Mouse (Mus musculus): ENCODE data around the gene Ift20. TPM values are rescaled to one million over a fixed set of nuclear protein-coding genes. Genes with fewer than 3 reads are reported as not detected.
"Not testable (repeated sequence)": the region's sequence is repeated elsewhere in the genome, so short reads cannot be mapped to it uniquely, and the experiment has no call there.

The Ift20 gene
- total RNA-seq, 2 experiments from 2014 or later = 48.4 to 50.0 TPM

DNA sequence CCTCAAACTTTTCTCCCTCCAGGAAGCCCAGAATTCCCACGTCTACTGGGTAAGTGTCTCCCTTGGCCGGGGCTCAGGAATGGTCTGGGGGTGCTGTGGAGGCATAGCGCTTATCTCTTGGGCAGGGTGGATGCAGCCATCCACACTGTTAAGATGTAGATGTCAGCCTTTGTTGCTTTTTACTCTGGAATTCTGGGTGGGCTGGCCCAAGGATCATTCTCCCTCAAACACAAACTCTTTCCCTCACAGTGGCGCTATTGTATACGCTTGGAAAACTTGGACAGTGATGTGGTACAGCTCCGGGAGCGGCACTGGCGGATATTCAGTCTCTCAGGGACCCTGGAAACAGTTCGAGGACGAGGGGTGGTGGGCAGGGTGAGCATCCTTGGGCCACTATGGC, 17.2 kb upstream of the Ift20 start:
- intact Hi-C loops (cut with DNase I) = no loop called here
- DNase-seq = no peak

DNA sequence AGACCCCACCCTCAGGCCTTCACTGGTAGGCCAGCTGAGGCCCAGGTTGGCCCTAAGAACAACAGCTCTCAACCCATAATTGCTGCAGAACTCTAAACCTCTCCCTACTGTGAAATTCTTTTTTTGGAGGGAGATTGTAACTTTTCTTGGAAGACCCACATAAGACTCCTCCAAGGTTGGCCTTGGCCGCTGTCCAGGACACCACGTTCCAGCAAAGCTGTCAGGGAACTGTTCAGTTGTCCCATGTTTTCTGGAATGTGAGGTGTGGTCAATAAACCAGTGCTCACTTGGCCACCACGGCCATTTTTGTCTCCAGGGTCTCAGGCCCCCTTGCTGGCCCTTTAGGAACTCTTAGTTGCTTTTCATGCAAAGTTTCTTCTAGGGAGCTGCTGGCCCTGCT, 14.3 kb upstream of the Ift20 start:
- intact Hi-C loops (cut with DNase I) = no loop called here
- DNase-seq = peak in 1 of 2 experiments; percentile 36

DNA sequence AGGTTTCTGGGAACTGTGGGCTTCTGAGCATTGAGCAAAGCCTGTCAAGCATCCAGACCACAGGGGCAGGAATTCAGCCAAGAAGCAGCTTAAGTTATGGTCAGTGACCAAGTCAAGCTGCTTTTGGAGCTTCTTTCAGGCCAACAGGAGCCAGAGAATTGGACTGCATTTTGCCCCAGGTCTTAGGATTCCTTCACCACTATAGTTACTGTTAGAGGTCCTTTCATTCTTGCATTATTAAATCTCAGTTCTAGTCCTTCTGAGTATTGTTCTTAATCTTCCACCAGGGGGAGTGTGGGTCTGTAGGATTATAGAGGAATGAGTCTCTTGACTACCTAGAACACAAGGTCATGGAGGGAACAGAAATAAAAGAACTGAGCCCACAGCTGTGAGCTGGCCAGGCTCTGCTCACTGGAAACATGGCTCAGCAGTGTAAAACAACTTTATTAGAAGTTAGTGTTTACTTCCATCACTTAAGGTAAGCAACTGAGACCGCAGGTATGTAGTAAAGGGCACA, 13.6 kb upstream of the Ift20 start:
- no peak for DNase-seq
- intact Hi-C loops (cut with DNase I) = no loop called here

DNA sequence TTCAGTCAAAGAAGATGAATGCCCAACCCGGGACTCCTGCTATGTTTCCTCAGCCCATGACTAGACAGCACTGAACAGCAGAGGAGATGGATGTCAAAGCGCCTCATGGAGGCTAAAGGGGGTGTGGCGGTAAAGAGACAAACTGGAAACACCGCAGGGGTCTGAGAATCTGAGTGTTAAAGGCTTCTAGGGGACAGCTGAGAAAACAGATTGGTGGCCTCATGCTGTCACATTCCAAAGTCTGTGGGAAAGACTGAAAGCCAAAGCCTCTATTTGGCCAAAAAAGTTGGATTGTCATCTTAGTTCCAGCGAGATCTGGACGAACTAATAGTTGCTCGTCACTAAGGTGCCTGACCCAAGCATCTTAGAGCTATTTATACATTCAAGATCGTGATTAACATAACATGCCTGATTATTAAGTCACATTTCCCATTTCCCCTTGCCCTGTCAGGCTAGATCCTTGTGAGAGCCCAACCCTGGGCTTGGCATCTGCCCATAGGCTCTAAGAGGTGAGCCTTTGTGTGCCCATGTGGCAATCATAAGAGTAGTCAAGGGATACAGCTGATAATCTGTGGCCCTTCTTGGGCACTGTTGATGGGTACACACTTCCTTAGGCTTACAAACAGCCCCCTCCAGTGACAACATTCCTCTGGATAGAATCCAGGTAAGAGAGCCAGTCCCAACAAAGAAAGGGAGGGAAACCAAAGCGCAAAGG, 12.8 kb upstream of the Ift20 start:
- intact Hi-C loops (cut with DNase I) = no loop called here
- no peak for DNase-seq

DNA sequence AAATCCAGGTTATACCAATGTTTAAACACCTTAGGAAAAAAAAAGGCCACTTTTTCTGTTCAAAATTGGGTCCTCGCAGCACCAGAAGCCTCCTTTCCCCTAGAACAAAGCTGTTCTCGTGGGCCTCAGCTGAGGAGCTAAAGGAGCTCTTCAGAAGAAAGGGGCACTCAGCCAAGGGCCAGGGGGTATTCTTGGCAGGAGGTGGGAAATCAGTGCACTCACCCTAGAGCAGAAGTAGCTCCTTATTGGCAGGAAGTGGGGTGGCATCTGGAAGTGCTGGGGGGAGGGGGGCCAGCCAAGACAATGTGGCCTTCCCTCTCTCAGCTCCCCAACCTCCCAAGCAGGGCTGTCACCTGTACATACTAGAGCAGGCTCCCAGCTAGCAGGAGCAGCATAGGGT, 11.3 kb upstream of the Ift20 start:
- DNase-seq = no peak
- intact Hi-C loops (cut with DNase I) = no loop called here

DNA sequence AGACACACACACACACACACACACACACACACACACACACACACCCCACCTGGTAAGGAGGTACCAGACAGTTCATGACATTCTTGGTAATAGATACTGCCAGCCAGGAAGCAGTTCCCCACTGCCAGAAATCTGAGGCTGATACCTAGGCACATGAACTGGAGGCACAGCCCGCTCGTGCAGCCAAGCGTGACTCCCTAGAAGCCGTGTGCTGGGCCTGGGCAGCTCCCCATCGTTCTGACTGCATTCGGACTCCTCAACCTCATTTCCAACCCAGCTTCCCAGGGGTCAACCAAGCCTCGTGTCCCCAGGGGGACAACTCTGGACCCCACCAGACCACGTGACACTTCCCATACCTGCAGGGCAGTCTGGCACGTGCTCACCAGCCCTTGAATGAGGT, 7.4 kb upstream of the Ift20 start:
- no peak for DNase-seq
- intact Hi-C loops (cut with DNase I) = no loop called here

DNA sequence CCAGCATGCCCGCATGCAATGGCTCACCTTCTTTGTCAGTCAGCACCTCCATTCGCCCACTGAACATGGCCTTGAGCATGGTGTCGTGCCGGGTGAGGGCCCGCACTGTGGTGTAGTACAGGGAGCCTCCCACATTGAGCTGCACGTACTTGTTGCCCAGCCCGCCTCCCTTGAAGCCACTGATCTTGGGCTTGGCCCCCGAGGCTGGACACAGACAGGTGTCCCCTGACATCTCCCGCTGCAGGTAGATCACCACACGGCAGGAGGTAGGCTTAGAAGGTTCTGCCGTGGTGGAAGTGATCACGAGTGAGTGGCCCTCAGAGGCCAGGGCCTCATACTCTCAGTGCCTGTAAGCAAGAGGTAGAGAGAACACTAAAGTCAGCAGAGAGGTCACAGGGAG, 6.2 kb upstream of the Ift20 start:
- no peak for DNase-seq
- intact Hi-C loops (cut with DNase I) = no loop called here

DNA sequence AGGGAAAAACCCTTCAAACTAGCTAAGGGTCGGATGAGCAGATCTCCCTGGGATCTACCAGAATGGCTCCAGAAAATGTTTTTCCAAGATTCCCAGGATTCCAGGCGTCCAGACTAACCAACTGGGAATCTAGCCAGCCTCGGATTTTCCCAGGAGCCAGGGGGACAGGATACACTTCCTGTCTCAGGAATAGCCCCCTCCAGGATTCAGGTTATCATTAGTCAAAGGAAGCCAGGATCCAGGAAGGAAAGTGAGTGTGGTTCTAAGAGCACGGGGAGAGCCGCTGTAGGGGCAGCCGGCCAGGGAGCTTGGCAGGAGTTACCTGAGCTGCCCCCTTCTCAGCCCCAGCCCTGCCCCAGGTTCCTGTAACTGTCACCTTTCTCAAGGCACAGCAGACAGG, 5.1 kb upstream of the Ift20 start:
- peak; percentile 64 to 73 for DNase-seq
- intact Hi-C loops (cut with DNase I) = no loop called here

DNA sequence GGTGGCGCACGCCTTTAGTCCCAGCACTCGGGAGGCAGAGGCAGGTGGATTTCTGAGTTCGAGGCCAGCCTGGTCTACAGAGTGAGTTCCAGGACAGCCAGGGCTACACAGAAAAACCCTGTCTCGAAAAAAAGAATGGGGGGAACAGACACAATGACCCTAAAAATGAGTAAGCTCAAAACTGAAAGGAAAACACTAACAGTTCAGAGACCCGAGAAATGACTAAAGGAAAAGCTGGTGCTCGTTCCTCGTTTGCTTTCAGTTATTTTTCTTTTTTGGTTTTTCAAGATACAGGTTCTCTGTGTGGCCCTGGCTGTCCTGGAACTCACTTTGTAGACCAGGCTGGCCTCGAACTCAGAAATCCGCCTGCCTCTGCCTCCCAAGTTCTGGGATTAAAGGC, 4.6 kb upstream of the Ift20 start:
- DNase-seq; intact Hi-C loops (cut with DNase I): not testable (repeated sequence)

DNA sequence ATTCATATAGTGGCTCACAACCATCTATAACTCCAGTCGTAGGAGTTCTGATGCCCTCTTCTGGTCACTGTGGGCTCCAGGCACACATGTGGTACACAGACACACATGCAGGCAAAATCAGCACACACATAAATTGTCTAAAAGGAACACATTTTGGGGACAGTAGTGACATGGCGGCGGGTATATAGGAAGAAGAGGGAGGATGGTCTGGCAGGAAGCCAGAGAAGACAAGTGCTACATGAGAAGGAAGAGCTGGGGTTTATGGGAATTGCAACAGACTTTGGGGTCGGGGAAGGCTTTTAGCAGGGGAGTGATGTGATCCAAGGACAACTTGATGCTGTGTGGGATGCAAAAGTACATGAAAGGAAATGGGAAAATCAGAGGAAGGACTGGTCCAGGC, 1.6 kb upstream of the Ift20 start:
- intact Hi-C loops (cut with DNase I) = no loop called here

DNA sequence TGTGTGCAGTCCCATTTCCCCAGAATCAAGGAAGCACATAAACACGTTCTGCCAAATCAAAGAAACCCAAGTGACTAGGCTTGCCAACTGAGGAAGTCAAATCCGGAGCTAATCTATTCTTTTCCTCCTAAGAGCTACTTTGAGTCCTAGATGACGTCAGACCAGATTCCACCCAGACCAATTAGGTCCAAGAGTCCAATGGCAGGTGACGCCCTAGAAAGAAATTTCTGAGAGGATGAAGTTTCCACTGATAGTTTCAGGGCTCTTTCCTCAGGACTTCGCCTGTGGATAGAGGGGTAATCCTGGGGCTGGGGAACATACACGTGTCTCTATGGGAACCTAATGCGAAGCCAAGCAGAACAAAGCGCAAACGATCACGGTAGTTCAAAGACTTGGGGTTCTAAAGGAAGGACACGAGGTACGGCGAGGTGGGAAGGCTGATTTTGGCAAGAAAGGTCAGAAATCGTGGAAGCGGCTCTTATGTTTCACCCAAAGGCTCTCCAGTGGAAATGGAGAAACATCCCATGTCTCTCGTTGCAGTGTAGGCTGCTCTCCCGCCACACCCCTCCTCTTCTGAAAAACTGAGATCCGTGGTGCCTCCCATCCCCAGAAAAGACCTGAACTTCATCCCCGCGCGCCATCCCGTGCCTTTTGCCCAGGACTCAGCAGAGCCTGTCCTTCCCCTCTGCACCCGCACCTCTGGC, 633 bp upstream of the Ift20 start:
- peak; percentile 31 to 33 for DNase-seq
- intact Hi-C loops (cut with DNase I) = no loop called here

More for the DNA sequence above, 1.6 kb upstream of the Ift20 start:
- DNase-seq = no peak

DNA sequence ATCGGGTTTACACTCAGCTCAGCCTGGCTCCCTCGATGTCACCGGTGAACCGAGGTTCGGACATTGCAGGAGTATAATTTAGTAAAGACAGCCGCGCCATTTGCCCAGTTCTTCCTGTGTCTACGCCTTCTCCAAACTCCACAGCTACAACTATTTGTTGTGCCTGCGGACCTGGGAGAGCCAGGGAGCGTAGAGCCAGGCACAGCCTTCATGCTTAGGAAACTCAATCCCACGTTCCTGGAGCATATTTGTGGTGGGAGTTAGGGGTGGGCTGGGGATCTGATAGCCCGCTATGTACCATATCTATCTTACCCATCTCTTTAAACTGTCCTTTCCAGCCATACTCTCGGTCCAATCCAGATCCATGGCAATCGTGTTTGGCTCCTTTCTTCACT, 526 bp downstream of the Ift20 start:
- intact Hi-C loops (cut with DNase I) = no loop called here
- DNase-seq = no peak

DNA sequence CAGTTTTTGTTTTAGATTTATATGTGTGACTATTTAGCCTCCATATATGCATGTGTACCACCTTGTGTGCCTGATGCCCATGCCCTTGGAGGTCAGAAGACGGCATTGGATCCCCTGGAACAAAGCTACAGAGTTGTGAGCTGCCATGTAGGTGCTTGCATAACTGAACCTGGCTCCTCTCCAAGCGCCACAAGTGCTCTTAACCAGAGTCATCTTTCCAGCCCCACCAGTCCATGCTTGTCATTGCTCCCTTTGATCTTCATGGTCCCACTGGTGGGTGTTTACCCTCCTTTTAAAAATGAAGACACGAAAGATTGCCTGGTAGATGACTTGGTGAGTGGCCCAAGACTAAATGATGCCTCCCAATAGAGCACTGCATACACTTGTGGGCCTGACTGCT, 4.2 kb downstream of the Ift20 start:
- intact Hi-C loops (cut with DNase I) = no loop called here
- DNase-seq = no peak

DNA sequence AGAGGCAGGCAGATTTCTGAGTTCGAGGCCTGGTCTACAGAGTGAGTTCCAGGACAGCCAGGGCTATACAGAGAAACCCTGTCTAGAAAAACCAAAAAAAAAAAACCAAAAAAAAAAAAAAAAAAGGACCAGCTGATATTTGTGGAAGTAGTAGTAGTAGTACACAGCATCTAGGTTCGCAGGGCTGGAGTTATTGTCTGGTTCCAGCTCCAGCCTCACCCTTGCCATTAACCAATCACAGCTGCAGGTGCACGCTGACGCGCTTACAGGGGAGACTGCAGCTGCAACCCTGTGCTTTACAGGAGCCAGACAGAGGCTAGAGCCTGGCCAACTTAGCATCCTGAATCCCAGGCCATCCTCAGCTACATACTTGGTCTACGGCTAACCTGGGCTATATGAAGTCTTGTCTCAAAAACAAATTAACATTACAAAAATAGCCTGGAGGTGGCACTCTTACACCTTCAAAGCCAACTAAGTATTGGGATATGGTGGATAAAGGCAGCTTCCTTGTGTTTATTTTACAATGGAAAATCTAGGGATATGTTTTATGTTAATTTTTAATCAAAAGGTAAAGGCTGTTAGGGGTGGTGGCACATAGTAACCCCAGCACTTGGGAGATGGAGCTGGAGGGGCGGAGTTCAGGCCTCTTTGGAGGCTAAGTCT, 8.4 kb downstream of the Ift20 start:
- intact Hi-C loops (cut with DNase I) = no loop called here
- no peak for DNase-seq

DNA sequence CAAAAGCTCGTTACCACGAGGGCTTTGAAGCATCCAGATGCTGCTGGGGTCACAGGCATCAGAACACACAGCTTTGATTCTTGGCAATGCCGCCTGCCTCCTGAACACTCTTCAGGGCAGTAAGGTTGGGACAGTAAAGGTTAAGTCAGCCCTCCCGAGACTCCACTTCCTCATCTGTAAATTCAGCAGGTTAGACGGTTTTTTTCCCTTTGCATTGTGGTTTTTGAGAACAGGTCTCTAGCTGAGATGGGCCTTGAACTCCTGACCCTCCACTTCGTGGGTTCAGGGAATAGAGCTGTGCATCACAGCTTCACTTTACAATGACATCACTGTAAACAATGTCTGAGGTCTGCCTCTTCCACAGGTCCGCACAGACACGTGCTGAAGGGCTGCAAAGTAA, 9.0 kb downstream of the Ift20 start:
- intact Hi-C loops (cut with DNase I) = no loop called here

DNA sequence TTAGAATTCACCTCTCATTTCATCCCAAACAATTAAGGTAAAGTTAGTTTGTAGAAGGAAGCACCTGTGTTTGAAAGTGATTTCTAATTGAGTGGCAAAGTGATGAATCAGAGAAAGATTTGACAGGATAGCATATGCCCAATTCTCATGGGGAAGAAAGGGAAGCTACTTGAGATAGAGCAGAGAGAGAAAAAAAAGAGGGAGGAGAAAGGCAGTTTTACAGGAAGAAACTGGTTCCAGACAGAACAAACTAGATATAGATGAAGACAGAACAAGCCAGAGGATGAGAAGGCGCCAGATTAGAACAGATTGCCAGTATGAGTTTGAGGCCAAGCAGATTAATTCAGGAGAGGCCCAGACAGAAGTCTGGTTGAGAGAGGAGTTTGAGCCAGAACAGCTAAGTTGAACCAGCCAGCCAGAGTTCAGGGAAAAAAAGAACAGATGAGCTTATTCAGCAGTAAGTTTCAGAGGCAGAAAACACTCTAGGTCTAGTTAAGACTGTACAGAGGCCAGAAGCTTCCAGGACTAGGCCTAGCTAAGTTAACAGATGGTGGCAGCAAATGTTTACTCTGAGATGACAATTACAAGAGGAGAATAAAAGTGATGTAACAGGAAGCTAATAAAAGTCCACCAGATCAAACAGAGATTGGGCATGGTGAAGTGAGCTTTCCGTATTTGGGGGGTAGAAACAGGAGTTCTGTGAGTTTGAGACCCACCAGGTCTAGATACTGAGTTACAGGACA, 11.7 kb downstream of the Ift20 start:
- intact Hi-C loops (cut with DNase I) = no loop called here
- no peak for DNase-seq

More for the DNA sequence above, 9.0 kb downstream of the Ift20 start:
- no peak for DNase-seq

DNA sequence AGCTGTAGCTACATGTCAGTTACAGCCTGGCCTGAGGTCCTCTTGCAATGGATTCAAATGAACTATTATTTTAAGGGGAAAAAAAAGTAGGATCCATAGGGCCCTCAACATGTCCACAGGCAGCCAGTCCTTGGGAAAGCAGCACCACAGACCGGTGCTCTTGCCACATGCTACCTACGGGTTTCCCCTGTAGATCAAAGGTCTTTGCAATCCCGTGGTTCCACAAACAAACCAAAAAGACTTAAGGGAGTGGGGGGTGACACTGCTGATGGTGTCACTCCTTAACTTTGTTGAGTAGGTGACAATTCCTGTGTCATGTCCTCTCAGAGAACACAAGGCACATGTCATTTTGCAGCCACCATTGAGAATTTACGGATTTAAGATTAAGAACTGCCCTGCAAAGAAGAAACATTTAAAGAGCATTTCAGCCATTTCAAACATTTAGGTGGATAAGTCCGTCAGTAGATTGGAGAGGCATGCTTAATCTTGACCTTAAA, 13.4 kb downstream of the Ift20 start:
- no peak for DNase-seq
- intact Hi-C loops (cut with DNase I) = no loop called here

DNA sequence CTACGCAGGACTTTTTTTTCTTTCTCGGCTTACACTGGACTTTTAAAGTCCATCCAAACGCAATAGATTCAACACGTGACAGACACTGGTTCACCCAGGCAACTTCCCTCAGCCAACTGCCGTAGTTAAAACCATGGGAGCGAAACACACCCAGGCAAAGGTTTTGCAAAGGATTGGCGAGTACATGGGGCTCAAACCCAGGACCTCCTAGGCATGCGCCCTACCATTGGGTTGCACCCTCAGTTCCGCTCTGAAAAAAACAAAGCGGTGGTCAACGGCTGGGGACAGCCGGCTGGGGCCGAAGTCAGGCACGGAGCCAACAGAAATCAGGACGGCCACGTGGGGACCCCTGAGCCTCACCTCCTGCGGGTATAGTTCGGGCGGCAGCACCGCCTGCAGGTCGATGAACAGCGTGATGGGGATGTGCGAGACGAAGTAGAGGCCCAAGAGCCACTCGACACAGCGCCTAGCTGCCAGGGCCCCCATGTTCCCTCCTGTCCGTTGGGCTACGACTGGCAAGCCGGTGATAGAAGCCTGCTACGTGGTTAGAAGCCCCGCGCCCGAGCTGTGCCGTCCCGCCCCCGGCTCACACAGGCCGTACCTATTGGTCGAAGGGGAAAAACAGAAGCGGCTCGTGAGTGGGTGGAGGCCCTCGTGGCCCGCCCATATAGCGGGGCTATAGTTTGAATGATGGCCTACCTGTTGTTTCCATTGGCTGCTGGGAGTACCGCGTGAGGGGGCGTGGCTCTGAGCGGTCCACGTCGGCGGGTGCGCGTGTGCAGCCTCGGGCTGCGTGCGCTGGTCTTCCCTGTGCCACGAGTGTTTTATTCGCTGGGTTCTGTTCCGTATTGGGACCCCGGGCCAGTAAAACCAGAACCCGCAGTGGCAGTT, 14.3 kb downstream of the Ift20 start, which contains the start of gene Tmem97:
Gene Tmem97, minus strand, starts transcription at position 610 of the 891 bp plus-strand sequence.
- intact Hi-C loops (cut with DNase I) = no loop called here
- DNase-seq = peak; percentile 93 to 94

DNA sequence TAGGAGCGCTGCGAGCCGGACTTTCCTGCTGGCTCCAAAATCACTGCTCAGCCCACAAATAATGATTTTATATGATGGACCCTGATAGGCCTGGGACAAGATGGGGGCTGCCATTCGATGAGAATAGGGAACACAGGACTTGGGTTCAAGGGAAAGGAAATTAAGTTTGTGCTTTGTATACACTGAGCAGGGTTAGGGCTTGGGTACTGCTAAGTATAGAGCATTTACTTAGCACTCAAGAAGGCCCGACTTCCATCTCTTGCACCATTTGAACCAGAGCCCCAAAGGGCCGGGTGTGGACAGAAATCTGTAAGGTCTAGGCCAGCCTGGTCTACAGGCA, 14.9 kb downstream of the Ift20 start:
- no peak for DNase-seq
- intact Hi-C loops (cut with DNase I) = no loop called here

DNA sequence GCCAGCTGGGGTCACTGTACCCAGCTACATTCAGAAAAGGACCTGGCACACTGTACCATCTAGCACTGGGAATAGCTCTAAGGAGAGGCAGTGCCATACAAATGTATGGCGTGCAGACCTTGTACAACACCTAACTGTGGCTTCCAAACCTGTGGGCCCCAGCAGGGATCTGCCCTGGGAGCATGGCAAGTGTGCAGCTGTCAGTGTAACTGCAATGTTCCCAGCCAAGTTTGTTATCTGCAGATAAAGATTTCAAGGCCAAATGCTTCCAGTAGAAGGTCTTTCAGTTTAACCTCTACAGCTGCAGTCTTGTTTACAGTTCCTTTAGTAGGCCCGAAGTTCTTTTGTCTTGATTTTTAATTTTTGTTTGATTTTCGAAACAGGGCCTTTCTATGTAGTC, 19.5 kb downstream of the Ift20 start:
- intact Hi-C loops (cut with DNase I) = loop anchor here (5.0 kb wide), 1 partner anchor 68 kb away; no protein-coding TSS in a partner anchor
- no peak for DNase-seq
